Mouse (Mus musculus) lung, adult 18-20 months (tissue): ENCODE results near the gene Akap2.

ENCODE experiments used
- DNase-seq, 2 experiments: peaks; one replicate each; pipeline ENCODE4 v3.0.0; 2022; ENCODE audit warnings: mixed read lengths in 2 of 2

Gene Akap2

GRCm38 (mm10) chr4:57717354-57717753 is at the start of gene Akap2:
Akap2 (plus strand) TSS chr4:57717657.
- no peak for DNase-seq

- no peak for DNase-seq
Observed at GRCm38 (mm10) chr4:57670813-57671469, 46.5 kb upstream of the Akap2 start.

- no peak for DNase-seq
Observed at GRCm38 (mm10) chr4:57672541-57672940, 44.9 kb upstream of the Akap2 start.

- peak; percentile 82 to 87 for DNase-seq
Observed at GRCm38 (mm10) chr4:57672996-57673906, 44.2 kb upstream of the Akap2 start.

GRCm38 (mm10) chr4:57674351-57674750 is 43.1 kb upstream of the Akap2 start:
- no peak for DNase-seq

- DNase-seq = peak; percentile 87 to 92
Observed at GRCm38 (mm10) chr4:57675387-57675786, 42.1 kb upstream of the Akap2 start.

- DNase-seq = no peak
Observed at GRCm38 (mm10) chr4:57677916-57678315, 39.5 kb upstream of the Akap2 start.

- peak; percentile 80 to 85 for DNase-seq
Observed at GRCm38 (mm10) chr4:57678991-57679457, 38.4 kb upstream of the Akap2 start.

GRCm38 (mm10) chr4:57680186-57680585 is 37.3 kb upstream of the Akap2 start:
- no peak for DNase-seq

GRCm38 (mm10) chr4:57681511-57681910 is 35.9 kb upstream of the Akap2 start:
- DNase-seq = peak; percentile 62 to 72

GRCm38 (mm10) chr4:57682341-57682740 is 35.1 kb upstream of the Akap2 start:
- no peak for DNase-seq

- no peak for DNase-seq
Observed at GRCm38 (mm10) chr4:57682944-57683343, 34.5 kb upstream of the Akap2 start.

- DNase-seq = no peak
Observed at GRCm38 (mm10) chr4:57684676-57685215, 32.7 kb upstream of the Akap2 start.

- DNase-seq = no peak
Observed at GRCm38 (mm10) chr4:57686736-57687135, 30.7 kb upstream of the Akap2 start.

- DNase-seq = no peak
Observed at GRCm38 (mm10) chr4:57687583-57687982, 29.9 kb upstream of the Akap2 start.

GRCm38 (mm10) chr4:57688131-57688530 is 29.3 kb upstream of the Akap2 start:
- DNase-seq = no peak

- DNase-seq = no peak
Observed at GRCm38 (mm10) chr4:57690001-57690400, 27.5 kb upstream of the Akap2 start.

- no peak for DNase-seq
Observed at GRCm38 (mm10) chr4:57690805-57691204, 26.7 kb upstream of the Akap2 start.

GRCm38 (mm10) chr4:57694356-57695136 is 22.9 kb upstream of the Akap2 start:
- DNase-seq = no peak

- no peak for DNase-seq
Observed at GRCm38 (mm10) chr4:57696955-57697354, 20.5 kb upstream of the Akap2 start.

- no peak for DNase-seq
Observed at GRCm38 (mm10) chr4:57697918-57698611, 19.4 kb upstream of the Akap2 start.

- DNase-seq = no peak
Observed at GRCm38 (mm10) chr4:57701576-57701975, 15.9 kb upstream of the Akap2 start.
